Mouse (Mus musculus) adrenal gland, postnatal 4 days (tissue): ENCODE data around the gene Maats1. TPM values are rescaled to one million over a fixed set of nuclear protein-coding genes. Genes with fewer than 3 reads are reported as not detected.

ENCODE experiments used
- DNase-seq, 2 experiments: peaks; one replicate each; pipeline ENCODE4 v3.0.0; 2021 to 2022; ENCODE audit warnings: low spot score in 2 of 2, mixed read lengths in 2 of 2
- total RNA-seq, 2 experiments: library from RNA; stranded (reverse); gene quantifications; 2 replicates each; pipeline ENCODE4 v1.2.3; 2021

The Maats1 gene
- total RNA-seq, 2 experiments from 2014 or later, result 0.56 to 1.1 TPM

DNA sequence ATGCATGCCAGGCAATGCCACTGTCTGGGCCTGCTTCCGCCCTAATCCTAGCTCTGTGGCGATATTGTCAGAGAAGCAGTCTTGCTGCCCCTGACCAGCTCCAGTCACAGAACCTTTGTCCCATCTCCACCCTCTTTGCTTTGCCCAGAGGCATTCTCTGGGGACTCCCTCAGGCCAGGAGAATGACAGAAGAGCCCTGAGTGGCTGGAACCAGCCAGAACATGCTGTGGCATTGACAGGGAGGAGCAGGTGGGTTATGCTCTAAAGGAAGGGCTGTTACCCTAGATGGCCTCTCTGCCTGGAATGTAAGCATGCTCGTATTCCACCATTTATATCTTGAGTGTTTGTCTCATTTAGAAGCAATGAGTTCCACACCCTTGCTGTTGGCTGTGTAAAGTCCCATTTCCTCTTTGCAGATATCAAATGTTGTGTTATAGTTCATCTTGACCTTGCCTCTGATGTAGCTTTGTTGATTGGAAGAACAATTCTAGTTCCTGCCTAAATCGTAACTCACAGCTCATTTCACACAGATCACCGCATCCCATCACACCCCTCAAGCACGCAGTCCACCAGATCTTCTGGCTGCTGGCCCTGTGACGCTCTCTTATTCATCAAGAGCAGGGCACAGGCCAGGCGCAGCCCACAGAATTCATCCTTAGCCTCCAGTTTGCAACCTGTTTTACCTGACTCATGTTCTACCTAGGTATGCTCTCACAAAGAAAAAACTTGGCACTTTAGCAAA, 28.9 kb upstream of the Maats1 start:
- DNase-seq, result no peak

GRCm38 (mm10) chr16:38369992-38370484, 28.1 kb upstream of the Maats1 start:
- DNase-seq, result no peak

DNA sequence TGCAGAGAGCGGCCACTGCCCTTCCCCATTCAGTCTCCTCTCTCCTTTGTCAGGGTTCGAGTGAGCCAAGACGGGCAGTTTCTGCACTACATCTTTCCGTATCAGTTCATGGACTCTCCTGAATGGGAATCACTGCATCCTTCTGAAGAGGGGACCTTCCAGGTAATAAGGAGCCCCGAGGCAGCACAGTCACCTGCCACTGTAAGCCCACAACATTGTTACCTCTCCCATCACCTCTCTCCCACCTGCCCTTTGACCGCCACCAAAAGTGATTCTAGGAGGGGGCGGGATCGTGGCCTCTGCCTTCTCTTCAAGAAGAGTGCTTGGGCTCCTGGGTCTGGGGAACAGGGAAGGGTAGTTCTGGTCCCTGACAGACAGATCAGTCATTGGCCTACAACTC, 27.5 kb upstream of the Maats1 start:
- no peak for DNase-seq

DNA sequence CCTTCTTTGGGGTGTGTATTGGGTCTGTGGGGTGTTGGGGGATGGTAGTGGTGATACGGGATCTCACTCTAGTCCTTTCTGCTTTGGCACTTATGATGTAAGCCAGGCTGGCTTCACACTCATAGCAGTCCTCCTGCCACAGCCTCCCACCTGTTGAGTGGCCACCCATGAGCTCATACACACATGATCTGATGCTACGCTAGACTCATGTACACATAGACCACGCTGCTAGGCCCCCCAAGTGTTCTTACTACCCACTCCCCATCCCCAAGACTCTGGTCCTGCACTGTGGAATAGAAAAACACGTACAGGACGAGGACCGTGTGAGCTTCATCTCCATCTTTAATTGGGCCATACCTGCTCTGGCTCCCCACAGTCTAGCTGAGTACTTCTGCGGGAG, 27.1 kb upstream of the Maats1 start:
- DNase-seq, result no peak

GRCm38 (mm10) chr16:38368336-38368735, 26.4 kb upstream of the Maats1 start:
- DNase-seq, result no peak

DNA sequence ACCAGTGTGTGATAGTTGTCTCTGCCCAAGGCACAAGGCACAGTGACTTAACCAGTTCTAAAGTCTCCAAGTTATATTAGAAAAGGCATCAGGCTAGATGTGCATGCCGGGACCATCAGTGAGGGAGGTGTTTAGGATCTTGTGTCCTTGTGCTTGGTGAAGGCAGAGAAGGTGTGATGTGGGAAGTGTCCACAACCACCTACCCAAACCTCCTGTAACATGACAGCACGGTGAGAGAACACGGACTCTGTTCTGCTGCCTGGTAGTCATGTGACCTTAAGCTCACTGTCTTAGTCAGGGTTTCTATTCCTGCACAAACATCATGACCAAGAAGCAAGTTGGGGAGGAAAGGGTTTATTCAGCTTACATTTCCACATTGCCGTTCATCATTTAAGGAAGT, 24.3 kb upstream of the Maats1 start:
- no peak for DNase-seq

GRCm38 (mm10) chr16:38365390-38365789, 23.4 kb upstream of the Maats1 start:
- DNase-seq, result no peak

GRCm38 (mm10) chr16:38363657-38364056, 21.7 kb upstream of the Maats1 start:
- no peak for DNase-seq

GRCm38 (mm10) chr16:38363256-38363595, 21.3 kb upstream of the Maats1 start:
- no peak for DNase-seq

- no peak for DNase-seq
Observed at GRCm38 (mm10) chr16:38362493-38363255, 20.7 kb upstream of the Maats1 start.

GRCm38 (mm10) chr16:38361933-38362332, 20.0 kb upstream of the Maats1 start, which contains the start of gene Popdc2:
Gene Popdc2 (plus strand): TSS chr16:38362209.
- no peak for DNase-seq

DNA sequence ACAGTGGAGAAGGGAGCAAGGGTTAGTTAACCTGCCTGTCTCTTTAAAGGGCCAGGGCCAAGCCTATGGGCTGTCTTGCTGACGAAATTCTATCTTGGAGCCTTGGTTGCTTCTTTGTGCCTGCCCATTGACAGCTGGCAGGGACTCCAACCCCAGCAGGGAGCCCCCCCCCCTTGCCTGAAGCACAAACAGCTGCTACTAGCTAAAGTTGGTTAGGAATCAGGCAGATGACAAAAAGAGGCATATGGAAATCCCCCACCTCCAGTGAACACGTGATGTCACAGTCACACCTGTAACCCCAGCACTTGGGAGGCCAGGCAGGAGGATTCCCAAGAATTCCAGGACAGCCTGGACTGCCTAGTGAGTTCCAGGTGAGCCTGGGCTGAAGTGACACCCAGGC, 18.4 kb upstream of the Maats1 start:
- DNase-seq, result no peak

DNA sequence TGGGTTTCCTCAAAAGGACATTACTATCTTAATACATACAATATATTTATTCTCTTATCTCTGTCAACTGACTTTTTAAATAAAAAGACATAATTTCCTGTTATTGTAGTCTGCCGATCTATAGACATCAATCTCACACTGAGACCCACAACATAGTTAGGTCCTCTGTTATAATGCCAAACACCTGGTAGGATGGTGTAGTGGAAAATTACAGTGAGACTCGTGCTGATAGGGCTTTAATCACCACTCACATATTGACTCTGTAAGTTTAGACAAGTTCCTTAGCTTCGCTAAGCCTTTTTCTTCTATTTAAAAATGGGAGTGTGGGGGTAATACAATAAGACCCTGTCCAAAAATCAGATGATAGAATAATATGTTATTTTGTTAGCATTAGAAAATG, 17.9 kb upstream of the Maats1 start:
- DNase-seq, result no peak

- no peak for DNase-seq
Observed at GRCm38 (mm10) chr16:38359241-38359640, 17.3 kb upstream of the Maats1 start.

GRCm38 (mm10) chr16:38358256-38358812, 16.4 kb upstream of the Maats1 start:
- no peak for DNase-seq

- DNase-seq, result no peak
Observed at GRCm38 (mm10) chr16:38354185-38354913, 12.4 kb upstream of the Maats1 start.

DNA sequence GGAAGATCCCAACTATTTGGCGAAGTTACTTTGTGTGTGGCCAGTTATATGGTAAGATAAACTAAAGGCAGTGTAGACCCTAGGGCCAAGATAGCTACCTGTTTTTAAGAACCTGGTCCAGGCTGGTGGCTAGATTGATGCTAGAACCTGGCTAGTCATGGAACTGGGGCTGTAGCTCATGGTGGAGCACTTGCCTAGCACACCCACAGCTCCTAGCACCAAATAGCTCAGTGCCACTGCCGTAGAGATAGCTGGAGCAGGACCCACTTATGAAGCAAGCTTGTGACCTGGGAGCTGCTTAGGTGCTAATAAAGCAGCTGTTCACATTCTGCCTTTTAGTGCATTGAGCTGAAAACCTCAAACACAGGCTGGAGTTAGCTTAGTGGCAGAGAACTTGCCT, 11.7 kb upstream of the Maats1 start:
- no peak for DNase-seq

GRCm38 (mm10) chr16:38352851-38353250, 10.9 kb upstream of the Maats1 start:
- no peak for DNase-seq

DNA sequence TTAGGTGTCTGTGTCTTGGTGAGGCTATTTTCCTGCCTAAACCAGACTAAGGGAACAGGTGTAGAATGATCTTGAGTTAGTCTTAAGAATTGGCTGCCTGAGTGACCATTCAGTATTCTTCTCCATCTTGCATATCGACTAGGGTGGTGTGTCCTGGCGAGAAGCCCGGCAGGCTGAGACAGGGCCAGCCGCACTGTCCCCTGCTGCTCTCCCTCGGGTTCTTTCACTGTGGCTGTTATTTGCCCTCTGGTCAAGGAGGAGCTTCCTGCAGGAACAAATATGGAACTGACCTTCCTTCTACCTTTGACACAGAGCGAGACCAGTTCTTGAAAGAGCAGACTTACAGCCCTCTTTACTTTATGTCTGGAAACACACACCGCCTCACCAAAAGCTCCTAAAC, 10.1 kb upstream of the Maats1 start:
- no peak for DNase-seq

DNA sequence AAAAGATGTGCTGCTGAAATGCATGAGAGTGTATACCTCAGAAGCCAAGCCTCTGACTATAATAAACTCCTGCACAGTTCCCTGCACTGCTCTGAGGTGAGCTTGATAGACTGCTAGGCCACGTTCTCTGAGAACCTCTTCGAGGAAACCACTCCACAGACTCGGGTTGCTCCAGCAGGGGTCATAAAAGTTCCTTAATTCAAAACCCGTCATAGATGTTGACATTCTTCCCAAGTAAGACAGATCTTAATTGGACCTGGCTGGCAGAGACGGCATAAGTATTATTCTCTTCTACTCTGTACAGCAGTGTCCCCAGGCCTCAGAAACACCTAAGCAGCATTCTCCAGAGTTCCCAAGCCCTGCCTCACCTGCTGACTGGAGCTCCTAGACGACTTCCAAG, 9.0 kb upstream of the Maats1 start:
- no peak for DNase-seq

- DNase-seq, result no peak
Observed at GRCm38 (mm10) chr16:38350361-38350855, 8.5 kb upstream of the Maats1 start.
